Mouse (Mus musculus): Measurements from ENCODE around the gene Tmem130. TPM values are rescaled to one million over a fixed set of nuclear protein-coding genes. Genes with fewer than 3 reads are reported as not detected.

Gene Tmem130
- polyA plus RNA-seq (2014; fragmentation: Nextera tagmentation; extraction: Ambion mirVana): 0.20 and 0.37 TPM in 2 replicates

- ATAC-seq (ENCODE audit: insufficient number of reproducible peaks, low FRiP score, low TSS enrichment, low read depth): 0 out of 2 replicates have a peak, but pooled peaks have one; percentile 26
Observed at GRCm38 (mm10) chr5:144761161-144761868, at the start of gene Tmem130. TSS of gene Tmem130 (minus strand) at chr5:144761818.

GRCm38 (mm10) chr5:144806931-144807330, 45.3 kb upstream of the Tmem130 start:
- DNase-seq (ENCODE audit: low spot score): no peak
- WGBS: 95% methylated on average over 10 of the region's 10 CpGs
- ATAC-seq (ENCODE audit: insufficient number of reproducible peaks, low FRiP score, low TSS enrichment, low read depth): no peak
- Histone ChIP-seq H3K4me1 (ENCODE audit: control insufficient read depth, insufficient read depth, low read length) (no peaks in the 10 kb centered on the region), H3K27me3 (ENCODE audit: control insufficient read depth, insufficient read depth, low read length) (no peaks in the 10 kb centered on the region), H3K36me3 (ENCODE audit: control insufficient read depth, insufficient read depth, low read length) (peaks cover 65% of the 10 kb centered on the region), H3K27ac (replicated peaks; ENCODE audit: low read depth, low read length) (no peak overlapping the region), H3K4me2 (ENCODE audit: low read depth, severe bottlenecking) (no peak overlapping the region), H3K9me3 (ENCODE audit: control insufficient read depth, low read length) (no peaks in the 10 kb centered on the region; the same call in 1 of the 2 replicates), H3K9ac (ENCODE audit: low read length) (no peak overlapping the region), H3K4me3 (ENCODE audit: low read depth, low read length) (no peak overlapping the region)

More at GRCm38 (mm10) chr5:144761161-144761868, at the start of gene Tmem130:
- Histone ChIP-seq H3K27ac (replicated peaks; ENCODE audit: low read depth, low read length) (no peak within 1 kb of the TSS), H3K36me3 (ENCODE audit: control insufficient read depth, insufficient read depth, low read length) (no peaks in the 10 kb centered on the region), H3K4me2 (ENCODE audit: low read depth, severe bottlenecking) (peak within 1 kb of the TSS; percentile 40), H3K4me1 (ENCODE audit: control insufficient read depth, insufficient read depth, low read length) (no peaks in the 10 kb centered on the region), H3K4me3 (ENCODE audit: low read depth, low read length) (peak within 1 kb of the TSS; percentile 22), H3K9ac (ENCODE audit: low read length) (no peak within 1 kb of the TSS), H3K9me3 (ENCODE audit: control insufficient read depth, low read length) (no peaks in the 10 kb centered on the region), H3K27me3 (ENCODE audit: control insufficient read depth, insufficient read depth, low read length) (peaks cover 20% of the 10 kb centered on the region)
- WGBS: under 1% methylated on average over 38 of the region's 38 CpGs
- DNase-seq (ENCODE audit: low spot score): peak; percentile 42

- Histone ChIP-seq H3K9ac (ENCODE audit: low read length) (no peak overlapping the region), H3K9me3 (ENCODE audit: control insufficient read depth, low read length) (no peaks in the 10 kb centered on the region), H3K4me3 (ENCODE audit: low read depth, low read length) (no peak overlapping the region), H3K4me2 (ENCODE audit: low read depth, severe bottlenecking) (no peak overlapping the region), H3K27me3 (ENCODE audit: control insufficient read depth, insufficient read depth, low read length) (no peaks in the 10 kb centered on the region), H3K36me3 (ENCODE audit: control insufficient read depth, insufficient read depth, low read length) (peaks cover 66% of the 10 kb centered on the region), H3K4me1 (ENCODE audit: control insufficient read depth, insufficient read depth, low read length) (no peaks in the 10 kb centered on the region), H3K27ac (replicated peaks; ENCODE audit: low read depth, low read length) (no peak overlapping the region)
- DNase-seq (ENCODE audit: low spot score): no peak
- no peak for ATAC-seq (ENCODE audit: insufficient number of reproducible peaks, low FRiP score, low TSS enrichment, low read depth)
- 91% methylated on average over 7 of the region's 7 CpGs for WGBS
Observed at GRCm38 (mm10) chr5:144804181-144804580, 42.6 kb upstream of the Tmem130 start.

GRCm38 (mm10) chr5:144803066-144803465, 41.4 kb upstream of the Tmem130 start:
- H3K27me3 ChIP-seq (ENCODE audit: control insufficient read depth, insufficient read depth, low read length): no peaks in the 10 kb centered on the region
- no peak for DNase-seq (ENCODE audit: low spot score)
- no peak overlapping the region for H3K9ac ChIP-seq (ENCODE audit: low read length)
- peaks cover 68% of the 10 kb centered on the region for H3K36me3 ChIP-seq (ENCODE audit: control insufficient read depth, insufficient read depth, low read length)
- no peaks in the 10 kb centered on the region for H3K4me1 ChIP-seq (ENCODE audit: control insufficient read depth, insufficient read depth, low read length)
- no peak for ATAC-seq (ENCODE audit: insufficient number of reproducible peaks, low FRiP score, low TSS enrichment, low read depth)
- H3K9me3 ChIP-seq (ENCODE audit: control insufficient read depth, low read length): no peaks in the 10 kb centered on the region
- WGBS: 91% methylated on average over 8 of the region's 8 CpGs
- H3K4me3 ChIP-seq (ENCODE audit: low read depth, low read length): no peak overlapping the region
- H3K4me2 ChIP-seq (ENCODE audit: low read depth, severe bottlenecking): no peak overlapping the region
- no peak overlapping the region for H3K27ac ChIP-seq (replicated peaks; ENCODE audit: low read depth, low read length)

- no peaks in the 10 kb centered on the region for H3K4me1 ChIP-seq (ENCODE audit: control insufficient read depth, insufficient read depth, low read length)
- no peak overlapping the region for H3K27ac ChIP-seq (replicated peaks; ENCODE audit: low read depth, low read length)
- H3K9ac ChIP-seq (ENCODE audit: low read length): no peak overlapping the region
- no peaks in the 10 kb centered on the region for H3K27me3 ChIP-seq (ENCODE audit: control insufficient read depth, insufficient read depth, low read length)
- H3K4me3 ChIP-seq (ENCODE audit: low read depth, low read length): no peak overlapping the region
- H3K9me3 ChIP-seq (ENCODE audit: control insufficient read depth, low read length): no peaks in the 10 kb centered on the region
- no peak overlapping the region for H3K4me2 ChIP-seq (ENCODE audit: low read depth, severe bottlenecking)
- 95% methylated on average over 7 of the region's 7 CpGs for WGBS
- no peak for ATAC-seq (ENCODE audit: insufficient number of reproducible peaks, low FRiP score, low TSS enrichment, low read depth)
- no peak for DNase-seq (ENCODE audit: low spot score)
- peaks cover 65% of the 10 kb centered on the region for H3K36me3 ChIP-seq (ENCODE audit: control insufficient read depth, insufficient read depth, low read length)
Observed at GRCm38 (mm10) chr5:144797116-144797515, 35.5 kb upstream of the Tmem130 start.

- no peaks in the 10 kb centered on the region for H3K9me3 ChIP-seq (ENCODE audit: control insufficient read depth, low read length)
- no peak overlapping the region for H3K4me3 ChIP-seq (ENCODE audit: low read depth, low read length)
- no peak overlapping the region for H3K4me2 ChIP-seq (ENCODE audit: low read depth, severe bottlenecking)
- ATAC-seq (ENCODE audit: insufficient number of reproducible peaks, low FRiP score, low TSS enrichment, low read depth): peak; percentile 39; the same call in 1 of the 2 replicates
- H3K27me3 ChIP-seq (ENCODE audit: control insufficient read depth, insufficient read depth, low read length): no peaks in the 10 kb centered on the region
- peak; percentile 34 for DNase-seq (ENCODE audit: low spot score)
- H3K4me1 ChIP-seq (ENCODE audit: control insufficient read depth, insufficient read depth, low read length): no peaks in the 10 kb centered on the region
- H3K36me3 ChIP-seq (ENCODE audit: control insufficient read depth, insufficient read depth, low read length): peaks cover 57% of the 10 kb centered on the region
- no peak overlapping the region for H3K9ac ChIP-seq (ENCODE audit: low read length)
- no peak overlapping the region for H3K27ac ChIP-seq (replicated peaks; ENCODE audit: low read depth, low read length)
- 72% methylated on average over 6 of the region's 6 CpGs for WGBS
Observed at GRCm38 (mm10) chr5:144794687-144795086, 33.1 kb upstream of the Tmem130 start.

GRCm38 (mm10) chr5:144793374-144793773, 31.8 kb upstream of the Tmem130 start:
- Histone ChIP-seq H3K27ac (replicated peaks; ENCODE audit: low read depth, low read length) (no peak overlapping the region), H3K9me3 (ENCODE audit: control insufficient read depth, low read length) (no peaks in the 10 kb centered on the region), H3K4me3 (ENCODE audit: low read depth, low read length) (no peak overlapping the region), H3K4me2 (ENCODE audit: low read depth, severe bottlenecking) (no peak overlapping the region), H3K4me1 (ENCODE audit: control insufficient read depth, insufficient read depth, low read length) (no peaks in the 10 kb centered on the region), H3K27me3 (ENCODE audit: control insufficient read depth, insufficient read depth, low read length) (no peaks in the 10 kb centered on the region), H3K36me3 (ENCODE audit: control insufficient read depth, insufficient read depth, low read length) (peaks cover 59% of the 10 kb centered on the region), H3K9ac (ENCODE audit: low read length) (no peak overlapping the region)
- 88% methylated on average over 5 of the region's 5 CpGs for WGBS
- no peak for DNase-seq (ENCODE audit: low spot score)
- ATAC-seq (ENCODE audit: insufficient number of reproducible peaks, low FRiP score, low TSS enrichment, low read depth): no peak

GRCm38 (mm10) chr5:144786464-144786863, 24.8 kb upstream of the Tmem130 start:
- Histone ChIP-seq H3K4me2 (ENCODE audit: low read depth, severe bottlenecking) (no peak overlapping the region), H3K9me3 (ENCODE audit: control insufficient read depth, low read length) (no peaks in the 10 kb centered on the region), H3K4me1 (ENCODE audit: control insufficient read depth, insufficient read depth, low read length) (no peaks in the 10 kb centered on the region), H3K27ac (replicated peaks; ENCODE audit: low read depth, low read length) (no peak overlapping the region), H3K27me3 (ENCODE audit: control insufficient read depth, insufficient read depth, low read length) (no peaks in the 10 kb centered on the region), H3K4me3 (ENCODE audit: low read depth, low read length) (no peak overlapping the region), H3K36me3 (ENCODE audit: control insufficient read depth, insufficient read depth, low read length) (peaks cover 54% of the 10 kb centered on the region), H3K9ac (ENCODE audit: low read length) (no peak overlapping the region)
- no peak for DNase-seq (ENCODE audit: low spot score)
- WGBS: 96% methylated on average over 18 of the region's 18 CpGs
- no peak for ATAC-seq (ENCODE audit: insufficient number of reproducible peaks, low FRiP score, low TSS enrichment, low read depth)
